Mouse (Mus musculus) adrenal gland, adult 2 months (tissue): ENCODE data around the gene Rnf11. TPM values are rescaled to one million over a fixed set of nuclear protein-coding genes. Genes with fewer than 3 reads are reported as not detected.
A peak's percentile ranks its signal among the peaks of the same experiment; 100 is the strongest.
"Not testable (repeated sequence)": the region's sequence is repeated elsewhere in the genome, so short reads cannot be mapped to it uniquely, and the experiment has no call there.

Experiments
- DNase-seq: peaks from one replicate; pipeline ENCODE4 v3.0.0; 2021
- polyA plus RNA-seq: library from polyadenylated mRNA; depleted of rRNA; stranded (reverse); fragments of >200 nt; gene quantifications from 2 replicates; pipeline ENCODE4 v1.2.3, GENCODE M21; 2012; rRNA removed
- total RNA-seq, 2 experiments: library from RNA; stranded (reverse); gene quantifications; 2 replicates each; pipeline ENCODE4 v1.2.3; 2021

Gene Rnf11
- total and polyA plus RNA-seq, 3 experiments, result 159 to 288 (median 184) TPM

DNA sequence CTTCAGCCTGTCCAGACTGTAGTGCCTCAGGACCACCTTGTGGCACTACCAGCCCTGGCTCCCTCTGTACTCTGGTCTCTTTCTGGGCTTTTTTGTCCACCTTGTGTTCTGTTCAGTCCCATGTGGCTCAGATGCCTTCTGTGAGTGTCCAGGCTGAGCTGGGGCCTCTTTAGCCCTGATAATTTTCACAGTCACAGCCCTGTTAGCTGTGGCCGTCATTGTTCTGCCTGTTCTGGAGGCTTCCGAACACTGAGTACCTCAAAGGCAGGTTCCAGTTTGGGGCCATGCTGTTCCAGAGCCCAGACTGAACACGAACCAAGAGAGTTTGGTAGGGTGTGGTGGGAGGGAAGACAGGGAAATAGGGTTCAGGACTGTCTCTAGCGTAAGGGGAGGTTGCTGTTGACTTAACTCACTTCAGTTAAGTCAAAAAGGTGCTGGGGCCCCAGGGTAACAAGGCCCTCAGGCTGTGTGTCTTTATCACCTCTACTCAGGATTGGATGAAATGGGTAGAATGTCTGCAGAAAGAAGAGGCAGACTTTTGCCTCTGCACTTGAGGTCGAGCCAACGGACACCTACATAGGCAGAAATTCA lies 73.1 kb downstream of the Rnf11 start:
- no peak for DNase-seq

GRCm38 (mm10) chr4:109410681-109411376 lies 73.7 kb downstream of the Rnf11 start:
- no peak for DNase-seq

DNA sequence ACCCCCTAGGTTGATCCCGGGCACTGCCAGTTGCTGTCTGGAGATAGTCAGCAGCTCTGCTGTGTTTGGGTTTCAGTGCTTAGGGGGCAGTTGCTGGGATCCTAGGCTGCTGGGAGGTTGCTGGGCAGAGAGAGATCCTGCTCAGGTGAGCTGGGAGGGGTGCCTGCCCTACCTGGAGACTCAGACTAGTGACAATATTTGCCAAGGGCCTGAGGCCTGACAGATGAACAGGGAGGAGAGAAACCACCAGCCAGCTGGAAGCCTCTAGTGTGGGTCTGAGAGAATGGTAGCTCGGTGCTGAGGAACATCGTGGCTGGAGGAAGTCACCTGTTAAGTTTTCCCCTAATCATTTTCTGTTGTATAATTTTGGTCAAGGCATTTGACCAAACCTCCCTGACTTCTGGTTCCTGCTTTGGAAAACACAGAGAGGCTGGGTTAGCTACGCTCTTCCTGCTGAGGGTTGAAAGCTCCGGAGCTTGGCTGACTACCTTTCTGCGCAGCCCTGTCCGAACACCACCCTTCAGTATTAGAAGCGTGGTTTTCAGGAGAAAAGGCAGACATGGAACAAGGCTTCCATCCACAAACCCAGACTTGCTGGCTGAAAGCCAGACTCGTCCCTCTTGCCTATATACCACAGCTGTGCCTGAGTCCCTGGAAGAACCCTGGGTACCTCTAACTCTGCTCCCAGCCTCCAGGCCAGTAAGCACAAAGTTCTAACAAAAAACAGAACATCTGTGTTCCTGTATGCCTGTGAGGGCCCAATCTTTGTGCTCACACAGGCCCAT lies 76.6 kb downstream of the Rnf11 start:
- no peak for DNase-seq

GRCm38 (mm10) chr4:109407176-109407520 lies 77.4 kb downstream of the Rnf11 start:
- DNase-seq, result no peak

GRCm38 (mm10) chr4:109406486-109407175 lies 77.9 kb downstream of the Rnf11 start, which contains the start of gene Ttc39a:
Gene Ttc39a, plus strand, starts transcription at chr4:109406623.
- DNase-seq, result peak; percentile 79

DNA sequence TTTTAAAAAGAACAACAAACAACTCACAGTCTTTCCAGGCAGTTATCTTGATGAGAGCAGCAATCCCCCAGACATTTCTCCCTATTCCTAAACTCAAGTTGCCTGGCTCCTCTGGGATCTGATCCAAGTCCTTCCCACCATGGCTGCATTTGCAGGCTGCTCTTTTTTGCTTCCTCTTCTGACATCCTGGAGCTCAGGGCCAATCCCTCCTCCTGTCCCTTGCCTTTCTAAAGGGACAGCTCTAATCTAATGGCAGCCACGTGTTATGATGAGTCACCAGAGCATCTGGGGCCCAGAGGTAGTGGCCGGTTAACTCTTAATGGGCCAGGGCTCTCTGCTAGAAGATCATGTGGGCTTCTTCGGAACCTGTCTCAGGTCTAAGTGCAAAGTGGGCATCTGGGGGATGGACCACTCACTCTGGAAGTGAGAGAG lies 78.5 kb downstream of the Rnf11 start:
- peak; percentile 89 for DNase-seq

DNA sequence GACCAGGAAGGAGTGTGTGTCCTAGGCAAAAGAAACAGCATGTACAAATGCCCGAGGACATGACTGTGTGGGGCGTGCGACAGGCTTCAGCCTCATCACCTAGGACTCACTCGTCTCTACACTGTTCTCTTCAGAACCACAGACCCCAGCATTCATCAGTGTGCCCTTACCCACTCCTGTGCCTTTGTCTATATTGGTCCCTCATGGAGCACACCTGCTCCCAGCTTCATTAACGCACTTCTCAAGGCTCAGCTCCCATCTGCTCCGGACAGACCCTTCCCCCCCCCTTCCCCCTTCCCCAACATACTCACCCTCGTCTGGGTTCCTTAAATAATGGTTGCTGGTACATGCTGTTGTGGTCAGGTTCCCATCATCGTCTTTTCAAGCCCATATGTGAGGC lies 79.1 kb downstream of the Rnf11 start:
- DNase-seq, result no peak

- DNase-seq, result not testable (repeated sequence)
Measured at GRCm38 (mm10) chr4:109404908-109405307, 79.6 kb downstream of the Rnf11 start.

GRCm38 (mm10) chr4:109401176-109401689 lies 83.3 kb downstream of the Rnf11 start:
- DNase-seq, result peak; percentile 24

Other genes starting within 250 kb of the Rnf11 start
- gene Eps15, start 204.5 kb downstream of the Rnf11 start, total RNA-seq, result 10 to 100 TPM; 76.6 to 77.6 TPM
- 3.3 and 3.4 TPM in 2 replicates for gene Eps15, start 204.5 kb downstream of the Rnf11 start, polyA plus RNA-seq
- 1 to 10 TPM; 3.4 to 8.7 TPM for gene Ttc39a, start 78.1 kb downstream of the Rnf11 start, total RNA-seq
- gene Ttc39a, start 78.1 kb downstream of the Rnf11 start, polyA plus RNA-seq, result 8.6 and 8.8 TPM in 2 replicates
- gene 4930522H14Rik, start 46.6 kb upstream of the Rnf11 start, total RNA-seq, result not detected
- gene 4930522H14Rik, start 46.6 kb upstream of the Rnf11 start, polyA plus RNA-seq, result not detected in 2 replicates
- 100 to 1,000 TPM in 1 of 2 experiments, 10 to 100 TPM in 1; 43.6 to 115 TPM for gene Cdkn2c, start 182.5 kb upstream of the Rnf11 start, total RNA-seq
- gene Cdkn2c, start 182.5 kb upstream of the Rnf11 start, polyA plus RNA-seq, result 17.4 and 17.6 TPM in 2 replicates
- 10 to 100 TPM; 24.8 to 31.1 TPM for gene Faf1, start 191.9 kb upstream of the Rnf11 start, total RNA-seq
- gene Faf1, start 191.9 kb upstream of the Rnf11 start, polyA plus RNA-seq, result 6.8 and 9.7 TPM in 2 replicates